Mouse (Mus musculus) Patski (cell line): ENCODE results near the gene Prpf19. TPM values are rescaled to one million over a fixed set of nuclear protein-coding genes. Genes with fewer than 3 reads are reported as not detected.

ENCODE experiments used
- ATAC-seq: fragments of 100-300 bp; one replicate; pipeline ENCODE4 v1.8.0; 2021
- CTCF ChIA-PET: fragments of 350-600 bp; sonication (Branson Sonifier 250); formaldehyde crosslinking; loops from one replicate; lab custom pipeline; 2022; ENCODE audit warnings: inconsistent platforms; lab: Charles Lee
- POLR2A ChIA-PET: fragments of 350-600 bp; sonication (Branson Sonifier 250); formaldehyde crosslinking; loops from one replicate; lab custom pipeline; 2022; ENCODE audit warnings: antibody characterized with exemption, inconsistent platforms; lab: Charles Lee
- DNase-seq: peaks from one replicate; pipeline ENCODE4 v3.0.0-alpha.2; 2011; ENCODE audit warnings: low read depth, low spot score
- H3K27me3 ChIP-seq: fragments of 371-371 bp; one replicate; pipeline ENCODE4 v1.5.1; 2021
- CTCF ChIP-seq: fragments of 100-300 bp; IDR thresholded peaks from one replicate; pipeline ENCODE4 v1.5.1; 2021
- in situ Hi-C: fragments of 300-500 bp; cut with MboI; formaldehyde crosslinking; loops from 3 replicates; pipeline ENCODE4 v1.11.1; 2018; ENCODE audit warnings: low pct_unique_long_range_greater_than_20kb, mixed read lengths
- polyA plus RNA-seq: library from polyadenylated mRNA; unstranded; gene quantifications from one replicate; pipeline ENCODE4 v1.2.3, GENCODE M21; 2021

Prpf19 gene
- polyA plus RNA-seq, 1 experiment from 2014 or later = 251 TPM

DNA sequence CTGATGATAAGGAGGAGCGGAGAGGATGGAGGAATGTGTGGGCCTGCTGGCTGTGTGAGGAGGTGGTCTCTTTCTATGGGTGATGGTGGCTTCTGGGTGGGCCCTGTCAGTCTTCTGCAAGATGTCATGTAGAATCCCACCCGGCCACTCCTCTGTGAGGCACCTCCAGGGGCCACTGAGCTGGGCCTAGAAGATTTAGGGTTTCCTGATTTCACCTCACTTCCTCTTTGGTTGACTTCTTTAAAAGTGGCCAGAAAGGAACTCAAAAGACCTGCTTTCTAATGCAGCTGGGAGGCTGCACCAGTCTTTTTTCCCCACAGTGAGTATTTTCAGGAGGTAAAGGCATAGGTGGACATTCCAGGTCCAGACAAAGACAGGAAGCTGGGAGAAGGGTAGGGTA lies 35.6 kb downstream of the Prpf19 start:
- TF ChIP-seq CTCF = no peak
- DNase-seq (no peak), ATAC-seq (no peak)

DNA sequence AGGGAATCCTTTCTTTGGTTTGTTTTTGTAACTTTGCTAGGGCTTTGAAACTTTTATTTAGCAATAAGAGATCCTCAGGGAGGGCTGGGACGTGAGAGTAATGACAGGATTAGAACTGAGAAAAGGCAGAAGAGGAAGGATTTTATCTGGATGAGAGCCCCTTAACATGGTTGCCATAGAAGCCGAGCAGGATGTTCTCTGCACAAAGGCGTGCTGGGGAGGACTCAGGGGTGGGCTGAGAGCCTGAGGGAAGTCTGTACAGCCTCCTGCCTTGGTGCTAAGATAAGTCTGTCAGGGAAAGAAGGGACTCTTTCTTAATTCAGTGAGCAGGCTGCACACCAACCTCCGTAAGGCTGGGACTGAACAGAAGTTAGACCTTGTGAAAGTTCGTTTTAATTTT lies 40.0 kb downstream of the Prpf19 start:
- peaks cover 14% of the 10 kb centered on the region for H3K27me3 ChIP-seq
- POLR2A ChIA-PET = interaction anchor here (0.9 to 1.7 kb wide), 2 partner anchors 9 to 11 kb away, joined by 4 to 5 read pairs; no protein-coding TSS in a partner anchor
- TF ChIP-seq CTCF = no peak
- CTCF ChIA-PET = interaction anchor here (1.0 to 1.3 kb wide), 2 partner anchors 27 to 41 kb away, joined by 3 to 5 read pairs; no protein-coding TSS in a partner anchor
- no peak for ATAC-seq
- in situ Hi-C loops = no loop called here
- no peak for DNase-seq

More for the DNA sequence above, 35.6 kb downstream of the Prpf19 start:
- POLR2A ChIA-PET = no interaction called here
- peaks cover 14% of the 10 kb centered on the region for H3K27me3 ChIP-seq
- CTCF ChIA-PET = no interaction called here
- in situ Hi-C loops = no loop called here

DNA sequence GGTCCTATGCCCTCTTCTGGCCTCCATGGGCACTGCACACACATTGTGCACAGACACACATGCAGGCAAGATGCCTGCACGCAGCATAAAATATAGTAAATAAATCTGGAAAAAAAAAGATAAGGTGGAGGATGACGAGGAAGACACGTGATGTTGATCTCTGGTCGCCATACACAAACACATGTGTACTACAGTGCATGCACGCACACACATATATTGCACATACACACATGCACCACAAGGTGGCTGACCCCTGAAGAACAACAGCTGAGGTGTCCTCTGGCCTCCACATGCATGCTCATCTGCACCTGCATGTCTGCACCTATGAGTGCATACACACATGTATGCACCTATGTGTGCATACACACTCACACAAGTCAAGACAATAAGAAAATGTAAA lies 41.0 kb downstream of the Prpf19 start:
- TF ChIP-seq CTCF = no peak
- ATAC-seq = no peak
- peaks cover 14% of the 10 kb centered on the region for H3K27me3 ChIP-seq
- in situ Hi-C loops = no loop called here
- ChIA-PET POLR2A (interaction anchor here (1.7 kb wide), 1 partner anchor 8 kb away, joined by 5 read pairs; no protein-coding TSS in a partner anchor), CTCF (interaction anchor here (1.2 kb wide), 2 partner anchors 17 to 40 kb away, joined by 3 to 4 read pairs; no protein-coding TSS in a partner anchor)
- DNase-seq = no peak

DNA sequence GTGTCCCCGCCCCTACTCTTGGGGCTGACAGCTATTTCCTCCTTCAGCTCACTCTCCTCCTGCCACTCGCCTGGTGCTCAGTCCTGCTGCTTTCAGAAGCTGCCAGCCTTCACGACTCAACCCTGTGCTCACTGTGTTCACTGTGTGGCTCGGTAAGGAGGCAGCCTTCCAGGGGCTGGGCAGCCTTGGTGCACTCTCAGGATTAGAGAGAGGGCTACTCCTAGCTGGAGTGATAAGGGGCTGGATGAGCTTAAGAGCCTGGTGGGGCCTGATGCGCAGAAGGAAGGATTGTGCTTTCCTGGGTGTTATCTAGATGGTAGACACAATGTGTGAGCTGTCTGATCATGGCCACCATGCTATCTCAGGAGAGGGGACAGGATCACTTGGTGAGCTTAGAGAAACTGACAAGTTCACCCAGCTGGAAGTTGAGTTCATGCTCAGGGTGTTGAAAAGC lies 42.1 kb downstream of the Prpf19 start, which contains the start of gene Ptgdr2:
Gene Ptgdr2, plus strand, starts transcription at position 51 of the 454 bp plus-strand sequence.
- H3K27me3 ChIP-seq = peaks cover 14% of the 10 kb centered on the region
- CTCF ChIA-PET = interaction anchor here (0.6 to 1.4 kb wide), 5 partner anchors 9 to 41 kb away, joined by 3 to 9 read pairs (median 4); no protein-coding TSS in a partner anchor
- DNase-seq (no peak), ATAC-seq (no peak)
- POLR2A ChIA-PET = no interaction called here
- in situ Hi-C loops = no loop called here
- no peak for TF ChIP-seq CTCF

DNA sequence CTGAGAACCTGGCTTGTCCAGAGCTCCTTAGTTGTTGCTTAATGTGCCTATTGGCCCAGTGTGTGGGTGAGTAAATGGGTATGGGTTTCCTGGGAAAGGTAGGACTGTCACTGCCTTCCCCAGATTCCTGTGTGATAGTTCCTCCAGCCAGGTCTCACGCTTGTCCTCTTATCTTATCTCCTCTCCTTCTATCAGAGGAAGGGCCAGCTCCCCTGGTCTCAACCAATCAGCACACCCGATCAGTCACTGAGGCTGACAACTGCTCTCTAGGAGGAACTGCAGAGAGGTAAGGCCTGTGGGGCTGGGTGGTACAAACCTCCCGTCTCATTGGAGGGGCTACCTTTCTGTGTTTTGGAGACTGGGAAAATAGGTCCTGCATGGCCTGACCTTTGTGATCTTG lies 43.7 kb downstream of the Prpf19 start:
- no peak for ATAC-seq
- ChIA-PET POLR2A (no interaction called here), CTCF (interaction anchor here (0.9 to 1.2 kb wide), 2 partner anchors 10 to 31 kb away, joined by 3 read pairs; no protein-coding TSS in a partner anchor)
- no peak for DNase-seq
- in situ Hi-C loops = no loop called here
- TF ChIP-seq CTCF = no peak
- peaks cover 14% of the 10 kb centered on the region for H3K27me3 ChIP-seq

DNA sequence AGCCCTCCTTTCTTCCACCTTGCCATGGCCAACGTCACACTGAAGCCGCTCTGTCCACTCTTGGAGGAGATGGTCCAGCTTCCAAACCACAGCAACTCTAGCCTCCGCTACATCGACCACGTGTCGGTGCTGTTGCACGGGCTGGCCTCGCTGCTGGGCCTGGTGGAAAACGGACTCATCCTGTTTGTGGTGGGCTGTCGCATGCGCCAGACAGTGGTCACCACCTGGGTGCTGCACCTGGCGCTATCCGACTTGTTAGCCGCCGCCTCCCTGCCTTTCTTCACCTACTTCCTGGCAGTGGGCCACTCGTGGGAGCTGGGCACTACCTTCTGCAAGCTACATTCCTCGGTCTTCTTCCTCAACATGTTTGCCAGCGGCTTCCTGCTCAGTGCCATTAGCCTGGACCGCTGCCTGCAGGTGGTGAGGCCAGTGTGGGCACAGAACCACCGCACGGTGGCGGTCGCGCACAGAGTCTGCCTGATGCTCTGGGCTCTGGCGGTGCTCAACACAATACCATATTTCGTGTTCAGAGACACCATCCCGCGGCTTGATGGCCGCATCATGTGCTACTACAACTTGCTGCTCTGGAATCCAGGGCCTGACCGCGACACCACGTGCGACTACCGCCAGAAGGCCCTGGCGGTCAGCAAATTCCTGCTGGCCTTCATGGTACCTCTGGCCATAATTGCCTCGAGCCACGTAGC lies 45.2 kb downstream of the Prpf19 start:
- ChIA-PET POLR2A (no interaction called here), CTCF (no interaction called here)
- no peak for ATAC-seq

DNA sequence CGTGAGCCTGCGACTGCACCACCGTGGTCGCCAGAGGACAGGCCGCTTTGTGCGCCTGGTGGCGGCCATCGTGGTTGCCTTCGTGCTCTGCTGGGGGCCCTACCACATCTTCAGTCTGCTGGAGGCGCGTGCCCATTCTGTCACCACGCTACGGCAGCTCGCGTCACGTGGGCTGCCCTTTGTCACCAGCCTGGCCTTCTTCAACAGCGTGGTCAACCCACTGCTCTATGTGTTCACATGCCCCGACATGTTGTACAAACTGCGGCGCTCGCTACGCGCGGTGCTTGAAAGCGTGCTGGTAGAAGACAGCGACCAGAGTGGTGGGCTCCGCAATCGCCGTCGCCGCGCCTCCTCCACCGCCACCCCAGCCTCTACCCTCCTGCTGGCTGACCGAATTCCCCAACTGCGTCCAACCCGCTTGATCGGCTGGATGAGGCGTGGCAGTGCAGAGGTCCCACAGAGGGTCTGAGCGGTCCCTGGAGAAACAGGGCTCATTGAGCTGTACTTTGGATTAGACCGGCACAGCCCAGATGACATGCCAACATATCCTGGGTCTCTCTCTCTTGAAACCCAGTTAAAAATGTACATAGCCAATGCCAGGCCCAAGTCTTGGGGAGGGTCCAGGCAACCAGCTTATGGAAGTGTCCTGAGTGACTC lies 45.9 kb downstream of the Prpf19 start:
- DNase-seq (no peak), ATAC-seq (no peak)
- in situ Hi-C loops = no loop called here
- TF ChIP-seq CTCF = no peak
- POLR2A ChIA-PET = no interaction called here
- H3K27me3 ChIP-seq = no peaks in the 10 kb centered on the region
- CTCF ChIA-PET = no interaction called here

More for the DNA sequence above, 45.2 kb downstream of the Prpf19 start:
- no peak for TF ChIP-seq CTCF
- no peak for DNase-seq
- no peaks in the 10 kb centered on the region for H3K27me3 ChIP-seq
- in situ Hi-C loops = no loop called here

DNA sequence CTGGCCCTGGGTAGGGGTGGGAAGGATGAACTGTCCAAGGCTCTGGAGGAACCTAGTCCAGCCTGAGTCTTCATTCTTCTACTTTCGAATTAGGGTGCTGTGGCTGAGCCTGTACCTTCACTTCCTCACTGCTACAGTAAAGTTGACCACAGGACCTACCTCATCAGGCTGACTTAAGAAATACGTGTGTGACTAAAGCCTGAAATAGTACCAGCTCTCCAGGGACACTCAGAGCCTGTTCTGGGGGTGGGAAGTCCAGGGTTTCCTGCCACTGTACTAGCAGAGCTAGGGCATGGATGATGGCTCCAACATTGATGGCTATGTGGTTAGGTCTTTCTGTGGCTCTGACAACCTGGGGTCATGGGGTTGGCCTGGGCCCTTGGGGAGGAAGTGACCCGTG lies 48.9 kb downstream of the Prpf19 start:
- ChIA-PET CTCF (interaction anchor here (1.0 to 3.0 kb wide), 3 partner anchors 15 to 47 kb away, joined by 3 to 12 read pairs (median 3); no protein-coding TSS in a partner anchor), POLR2A (interaction anchor here (0.9 kb wide), 1 partner anchor 9 kb away, joined by 5 read pairs; no protein-coding TSS in a partner anchor)
- H3K27me3 ChIP-seq = no peaks in the 10 kb centered on the region
- no peak for DNase-seq
- no peak for ATAC-seq
- no peak for TF ChIP-seq CTCF
- in situ Hi-C loops = no loop called here

DNA sequence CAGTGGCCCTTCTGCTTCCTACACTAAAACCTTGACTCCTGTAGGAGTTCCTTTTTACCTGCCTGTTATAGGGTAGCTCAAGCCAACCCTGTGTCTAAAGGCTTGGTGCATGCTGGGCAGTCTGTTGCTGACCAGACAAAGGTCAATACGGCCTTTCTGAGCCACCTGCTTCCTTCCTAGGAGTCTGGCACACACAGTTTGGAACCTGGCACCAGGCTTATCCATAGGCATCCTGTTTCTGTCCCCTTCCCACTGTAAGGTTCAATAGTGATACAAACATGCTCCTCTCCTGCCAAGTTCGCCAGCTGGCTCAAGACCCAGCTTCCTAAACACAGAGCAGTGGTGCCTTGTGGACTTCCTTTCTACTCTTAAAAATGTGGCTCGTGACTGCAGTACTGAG lies 51.5 kb downstream of the Prpf19 start:
- no peak for DNase-seq
- ChIA-PET POLR2A (interaction anchor here (1.1 to 1.7 kb wide), 2 partner anchors 11 to 38 kb away, joined by 3 to 4 read pairs; no protein-coding TSS in a partner anchor), CTCF (interaction anchor here (1.5 to 3.0 kb wide), 3 partner anchors 9 to 39 kb away, joined by 4 to 12 read pairs (median 5); partner anchors contain the start of gene Ptgdr2)
- H3K27me3 ChIP-seq = no peaks in the 10 kb centered on the region
- ATAC-seq = no peak
- in situ Hi-C loops = no loop called here
- no peak for TF ChIP-seq CTCF

DNA sequence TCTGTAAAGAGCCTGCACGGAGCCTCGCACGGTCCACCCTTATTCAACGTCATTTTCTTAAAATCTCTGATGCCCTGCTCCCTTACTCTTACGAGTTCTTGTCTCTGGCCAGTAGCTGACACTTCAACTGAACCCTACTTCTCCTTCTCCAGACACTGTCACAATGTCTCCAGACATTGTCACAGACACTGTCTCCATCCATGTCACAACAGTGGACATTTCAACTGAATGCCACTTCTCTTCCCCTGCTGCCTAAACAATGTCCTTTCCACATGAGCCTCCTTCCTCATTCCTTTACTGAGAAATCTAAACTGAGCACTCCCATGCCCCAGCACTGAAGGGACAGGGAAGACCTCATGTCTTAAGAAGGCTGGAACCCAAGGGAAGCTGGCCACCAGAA lies 52.2 kb downstream of the Prpf19 start:
- TF ChIP-seq CTCF = no peak
- in situ Hi-C loops = no loop called here
- ATAC-seq (no peak), DNase-seq (no peak)
- ChIA-PET POLR2A (interaction anchor here (1.1 to 1.7 kb wide), 3 partner anchors 12 to 52 kb away, joined by 3 to 7 read pairs (median 4); partner anchors contain the start of gene Prpf19), CTCF (interaction anchor here (1.2 to 1.8 kb wide), 2 partner anchors 10 to 33 kb away, joined by 5 read pairs; partner anchors contain the start of gene Ptgdr2)
- no peaks in the 10 kb centered on the region for H3K27me3 ChIP-seq
